Mouse (Mus musculus): ENCODE data around the gene Casc4. TPM values are rescaled to one million over a fixed set of nuclear protein-coding genes. Genes with fewer than 3 reads are reported as not detected.
"Not testable (repeated sequence)": the region's sequence is repeated elsewhere in the genome, so short reads cannot be mapped to it uniquely, and the experiment has no call there.

The Casc4 gene
- polyA plus RNA-seq, 1 experiment from 2014 or later: 18.8 TPM

DNA sequence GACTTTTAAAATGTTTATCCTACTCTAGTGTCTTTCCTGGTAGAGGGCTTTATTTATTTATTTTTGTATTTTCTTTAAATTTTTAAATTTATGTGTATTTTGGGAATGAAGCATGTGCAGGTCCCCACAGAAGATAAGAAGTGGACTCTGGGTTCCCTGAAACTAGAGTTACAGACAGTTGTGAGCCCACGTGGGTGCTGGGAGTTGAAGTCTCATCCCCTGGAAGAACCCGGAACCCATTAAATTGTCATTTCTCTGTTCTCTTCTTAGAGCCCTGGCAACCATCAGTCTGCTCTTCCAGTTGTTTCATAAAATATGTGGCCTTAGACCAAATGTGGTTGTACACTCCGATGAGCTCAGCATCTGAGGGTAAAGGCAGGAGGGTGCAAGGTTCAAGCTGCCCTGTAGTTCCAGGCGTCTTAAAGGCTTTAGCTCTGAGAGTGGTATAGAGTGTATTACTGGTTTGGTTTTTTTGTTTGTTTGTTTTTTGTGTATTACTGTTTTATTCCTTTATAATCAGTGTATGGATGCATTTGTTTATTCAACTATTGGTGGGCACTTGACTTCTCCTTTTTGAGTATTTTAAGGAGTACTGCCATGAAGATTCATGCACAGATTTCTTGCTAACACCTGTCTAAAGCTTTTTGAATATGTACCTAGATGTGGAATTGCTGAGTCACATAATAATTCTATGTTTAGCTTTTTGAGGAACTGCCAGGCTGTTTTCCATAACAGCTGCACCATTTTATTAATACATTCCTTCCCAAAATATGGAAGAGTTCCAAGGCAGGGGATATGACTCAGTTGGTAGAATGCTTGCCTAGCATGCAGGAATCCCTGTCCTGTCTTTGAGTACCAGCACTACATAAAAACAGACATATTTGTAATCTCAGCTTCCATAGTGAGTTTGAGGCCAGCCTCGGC is 49.5 kb downstream of the Casc4 start:
- Histone ChIP-seq H3K9ac (no peak overlapping the region), H3K4me2 (no peak overlapping the region), H3K36me3 (peaks cover 6% of the 10 kb centered on the region; the same call in 1 of the 2 replicates), H3K4me3 (no peak overlapping the region), H3K27ac (peak overlapping the region; percentile 51), H3K27me3 (no peaks in the 10 kb centered on the region), H3K4me1 (no peaks in the 10 kb centered on the region), H3K9me3 (no peaks in the 10 kb centered on the region)
- WGBS: 80% methylated on average over 5 of the region's 5 CpGs
- ATAC-seq (ENCODE audit: borderline replicate concordance, extremely low read depth, low FRiP score, low TSS enrichment): peak; percentile 64; the same call in 1 of the 2 replicates

DNA sequence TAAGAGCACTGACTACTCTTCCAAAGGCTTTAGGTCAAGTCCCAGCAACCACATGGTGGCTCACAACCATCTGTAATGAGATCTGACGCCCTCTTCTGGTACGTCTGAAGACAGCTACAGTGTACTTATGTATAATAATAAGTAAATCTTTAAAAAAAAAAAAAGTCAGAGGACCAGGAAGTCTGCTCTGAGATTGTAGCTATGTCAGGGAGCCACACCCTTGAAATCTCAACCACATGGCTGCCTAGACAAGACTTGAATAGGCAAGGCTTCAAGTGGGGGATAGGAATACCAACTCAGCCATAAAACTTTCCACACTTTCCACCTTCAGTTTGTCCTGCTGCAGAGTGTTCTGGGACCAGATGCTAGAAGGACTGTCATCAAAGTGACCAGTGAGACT is 70.9 kb downstream of the Casc4 start:
- not testable (repeated sequence) for H3K4me1 ChIP-seq; ATAC-seq (ENCODE audit: borderline replicate concordance, extremely low read depth, low FRiP score, low TSS enrichment)
- 78% methylated on average over 2 of the region's 2 CpGs for WGBS

DNA sequence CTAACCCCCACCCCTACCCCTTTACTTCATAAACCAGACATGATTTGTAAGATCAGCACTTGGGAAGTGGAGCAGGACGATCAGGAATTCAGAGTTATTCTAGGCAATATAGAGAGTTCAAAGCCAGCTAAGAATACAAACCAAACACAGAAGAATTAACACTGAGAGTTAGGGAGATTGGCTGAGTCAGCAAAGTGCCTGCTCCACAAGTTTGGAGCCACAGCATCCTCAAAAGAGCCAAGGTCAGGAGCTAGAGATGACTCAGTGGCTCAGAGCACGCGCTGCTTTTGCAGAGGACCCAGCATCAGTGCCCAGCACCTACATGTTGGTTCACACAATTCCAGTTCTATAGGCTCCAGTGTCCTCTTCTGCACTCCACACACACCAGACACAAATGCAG is 76.6 kb downstream of the Casc4 start:
- 68% methylated on average over 3 of the region's 3 CpGs for WGBS
- H3K36me3 ChIP-seq: no peaks in the 10 kb centered on the region
- H3K27ac ChIP-seq: no peak overlapping the region
- H3K27me3 ChIP-seq: no peaks in the 10 kb centered on the region
- no peaks in the 10 kb centered on the region for H3K4me1 ChIP-seq
- H3K9me3 ChIP-seq: no peaks in the 10 kb centered on the region
- H3K9ac ChIP-seq: no peak overlapping the region
- ATAC-seq (ENCODE audit: borderline replicate concordance, extremely low read depth, low FRiP score, low TSS enrichment): no peak
- H3K4me2 ChIP-seq: no peak overlapping the region
- no peak overlapping the region for H3K4me3 ChIP-seq

More for the DNA sequence above, 70.9 kb downstream of the Casc4 start:
- H3K27me3 ChIP-seq, H3K4me2 ChIP-seq, H3K36me3 ChIP-seq, H3K9me3 ChIP-seq, H3K4me3 ChIP-seq, H3K9ac ChIP-seq, H3K27ac ChIP-seq: not testable (repeated sequence)

DNA sequence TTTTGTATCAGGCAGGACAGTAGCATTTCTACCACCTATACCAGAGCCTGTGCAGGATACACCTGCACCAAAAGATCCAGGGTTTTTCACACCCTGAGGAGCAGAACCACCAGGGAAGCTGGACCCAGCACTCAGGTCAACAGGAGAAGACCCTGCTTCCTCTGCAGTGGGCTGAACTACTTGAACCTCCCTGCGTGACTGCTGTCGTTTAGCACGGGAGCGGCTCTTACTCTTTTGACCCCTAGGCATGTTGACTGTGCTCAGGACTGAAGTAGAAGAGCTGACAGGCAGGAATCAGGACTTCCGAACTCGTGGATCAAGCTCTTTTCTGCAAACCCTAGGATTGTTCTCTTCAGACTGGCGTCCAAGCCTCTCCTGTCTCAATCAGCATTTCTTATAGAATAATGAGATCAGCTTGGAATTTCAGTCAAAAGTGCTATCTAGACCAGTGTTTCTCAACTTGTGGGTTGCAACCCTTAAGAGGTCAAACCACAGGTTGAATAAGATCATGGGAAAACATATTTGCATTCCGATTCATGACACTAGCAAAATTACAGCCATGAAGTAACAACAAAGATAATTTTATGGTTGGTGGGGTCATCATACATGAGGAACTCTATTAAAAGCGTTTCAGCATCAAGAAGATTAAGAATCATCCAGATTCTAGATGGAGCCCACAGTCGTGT is 88.3 kb downstream of the Casc4 start:
- Histone ChIP-seq H3K27ac (peak overlapping the region; percentile 97), H3K36me3 (0 out of 2 replicates have a peak, but pooled peaks cover 4% of the 10 kb centered on the region), H3K4me1 (peaks cover 16% of the 10 kb centered on the region), H3K4me2 (peak overlapping the region; percentile 68), H3K27me3 (no peaks in the 10 kb centered on the region), H3K9me3 (no peaks in the 10 kb centered on the region), H3K9ac (peak overlapping the region; percentile 64), H3K4me3 (peak overlapping the region; percentile 68)
- 20% methylated on average over 10 of the region's 10 CpGs for WGBS
- ATAC-seq (ENCODE audit: borderline replicate concordance, extremely low read depth, low FRiP score, low TSS enrichment): no peak

DNA sequence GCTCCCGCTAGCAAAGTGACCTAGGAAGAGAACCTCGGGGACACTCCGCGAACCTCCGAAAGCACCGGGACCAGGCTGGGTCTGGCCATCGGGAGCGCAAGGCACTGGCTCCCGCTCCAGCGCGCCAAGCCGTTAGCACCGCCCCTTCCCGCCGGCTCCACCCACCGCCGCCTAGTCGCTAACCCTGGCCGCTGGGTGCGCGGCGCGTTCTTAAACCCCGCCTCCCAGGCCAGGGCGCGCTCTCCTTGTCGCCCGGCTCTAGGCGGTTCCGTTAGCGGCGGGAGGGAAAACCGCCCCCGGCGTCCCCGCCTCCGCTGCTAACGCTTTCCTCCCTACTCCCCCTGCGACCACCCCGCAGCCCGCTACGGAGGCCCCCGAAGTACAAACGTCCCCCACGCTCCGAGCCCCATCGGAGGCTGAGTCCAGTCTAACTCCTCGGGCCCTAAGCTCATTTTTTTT is 89.0 kb downstream of the Casc4 start, which contains the start of the genes Ctdspl2 and Mageb3:
TSS of gene Ctdspl2 (plus strand) at position 237 of the 459 bp plus-strand sequence.
TSS of gene Mageb3 (minus strand) at position 328 of the 459 bp plus-strand sequence.
- no peaks in the 10 kb centered on the region for H3K27me3 ChIP-seq
- WGBS: under 1% methylated on average over 45 of the region's 48 CpGs
- peak; percentile 99 for ATAC-seq (ENCODE audit: borderline replicate concordance, extremely low read depth, low FRiP score, low TSS enrichment)

DNA sequence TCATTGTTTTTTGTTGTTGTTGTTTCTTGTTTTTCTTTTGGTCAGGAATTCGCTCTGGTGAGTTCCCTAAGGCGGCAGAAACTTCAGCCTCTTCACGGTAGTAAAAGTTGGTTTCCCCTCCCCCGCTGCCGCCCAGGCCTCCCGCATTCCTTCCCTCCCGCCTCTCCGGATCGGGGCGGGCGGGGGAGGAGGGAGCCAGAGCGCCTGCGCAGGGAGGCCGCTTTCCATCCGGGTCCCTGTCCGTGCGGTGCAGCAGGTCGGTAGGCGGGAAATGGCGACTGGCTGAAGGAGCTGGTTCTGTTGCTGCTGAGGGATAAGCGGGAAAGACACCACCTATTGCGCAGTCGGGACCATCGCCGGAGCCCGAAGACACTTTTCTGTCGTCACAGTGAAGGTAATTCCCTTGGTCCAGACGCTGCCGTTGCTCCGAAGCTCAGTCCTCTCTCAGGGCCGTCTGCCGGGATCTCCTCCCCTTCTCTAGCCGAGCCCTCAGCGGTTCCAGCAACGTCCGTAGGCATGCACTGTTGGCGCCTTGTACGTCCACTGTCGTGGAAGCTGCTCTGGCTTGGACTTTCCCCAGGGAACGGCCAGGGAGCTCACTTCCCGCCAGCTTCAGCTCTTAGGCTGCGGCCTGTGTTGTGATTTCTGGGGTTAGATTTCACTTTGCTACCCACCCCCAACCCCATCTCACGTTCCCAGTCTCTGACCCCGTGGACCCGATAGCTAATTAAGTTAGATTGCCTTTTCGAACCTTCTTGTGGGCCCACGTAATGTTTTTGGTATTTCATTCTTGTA is 89.7 kb downstream of the Casc4 start:
- peak overlapping the region; percentile 64 for H3K9ac ChIP-seq
- H3K27ac ChIP-seq: peak overlapping the region; percentile 97
- H3K4me1 ChIP-seq: peaks cover 16% of the 10 kb centered on the region
- H3K4me2 ChIP-seq: peak overlapping the region; percentile 68
- peaks cover 9% of the 10 kb centered on the region; the same call in 1 of the 2 replicates for H3K36me3 ChIP-seq
- peak; percentile 94 for ATAC-seq (ENCODE audit: borderline replicate concordance, extremely low read depth, low FRiP score, low TSS enrichment)
- no peaks in the 10 kb centered on the region for H3K27me3 ChIP-seq
- peak overlapping the region; percentile 68 for H3K4me3 ChIP-seq
- WGBS: under 1% methylated on average over 46 of the region's 47 CpGs
- H3K9me3 ChIP-seq: no peaks in the 10 kb centered on the region

More for the DNA sequence above, 89.0 kb downstream of the Casc4 start, which contains the start of the genes Ctdspl2 and Mageb3:
- H3K36me3 ChIP-seq: peaks cover 7% of the 10 kb centered on the region; the same call in 1 of the 2 replicates
- peak within 1 kb of the TSS; percentile 68 for H3K4me2 ChIP-seq
- peak within 1 kb of the TSS; percentile 68 for H3K4me3 ChIP-seq
- peak within 1 kb of the TSS; percentile 97 for H3K27ac ChIP-seq
- H3K9me3 ChIP-seq: no peaks in the 10 kb centered on the region
- H3K9ac ChIP-seq: peak within 1 kb of the TSS; percentile 64
- H3K4me1 ChIP-seq: peaks cover 16% of the 10 kb centered on the region

DNA sequence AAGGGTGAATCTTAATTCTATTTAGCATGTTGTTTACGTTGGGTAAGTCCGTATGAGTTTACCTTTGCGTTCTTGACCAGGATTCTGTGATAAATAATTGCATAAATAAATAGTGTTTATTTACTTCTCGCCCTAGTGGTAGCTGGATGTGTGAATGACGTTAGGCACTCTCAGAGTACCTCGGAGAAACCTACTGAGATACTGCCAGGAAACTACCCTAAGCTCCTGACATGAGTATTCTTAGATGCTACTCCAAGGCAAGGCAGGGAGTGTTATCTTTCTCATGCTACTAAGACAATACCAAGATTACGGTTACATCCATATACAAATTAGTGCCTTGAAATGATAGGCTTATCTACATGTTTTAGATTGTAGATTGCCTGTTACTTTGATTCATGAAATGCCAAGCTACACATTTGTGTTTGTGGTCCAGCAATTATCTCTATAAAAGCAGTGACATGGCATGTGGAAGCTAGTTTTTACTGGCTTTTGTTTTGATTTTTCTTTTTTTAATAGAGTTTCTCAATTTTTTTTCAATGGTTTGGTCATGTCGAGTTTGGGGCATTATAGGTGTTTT is 90.5 kb downstream of the Casc4 start:
- Histone ChIP-seq H3K27me3 (no peaks in the 10 kb centered on the region), H3K4me3 (peak overlapping the region; percentile 68), H3K4me2 (peak overlapping the region; percentile 68), H3K36me3 (peaks cover 14% of the 10 kb centered on the region; the same call in 1 of the 2 replicates), H3K9me3 (no peaks in the 10 kb centered on the region), H3K27ac (peak overlapping the region; percentile 97; the same call in 1 of the 2 replicates), H3K4me1 (peaks cover 16% of the 10 kb centered on the region), H3K9ac (peak overlapping the region; percentile 64)
- WGBS: 3% methylated on average over 8 of the region's 8 CpGs
- no peak for ATAC-seq (ENCODE audit: borderline replicate concordance, extremely low read depth, low FRiP score, low TSS enrichment)

Other genes with a start within 250 kb of the Casc4 start
- gene Frmd5, start 59.9 kb upstream of the Casc4 start, polyA plus RNA-seq (2015; fragmentation: Nextera tagmentation; extraction: Ambion mirVana): 3.3 and 4.1 TPM in 2 replicates
- 51.6 and 53.1 TPM in 2 replicates for gene Ctdspl2, start 89.0 kb downstream of the Casc4 start, polyA plus RNA-seq (2015; fragmentation: Nextera tagmentation; extraction: Ambion mirVana)
- gene Mageb3, start 89.1 kb downstream of the Casc4 start, polyA plus RNA-seq (2015; fragmentation: Nextera tagmentation; extraction: Ambion mirVana): 0.09 and 0.24 TPM in 2 replicates
- gene Eif3j1, start 161.6 kb downstream of the Casc4 start, polyA plus RNA-seq (2015; fragmentation: Nextera tagmentation; extraction: Ambion mirVana): 9.9 and 10.7 TPM in 2 replicates